ENCODE assay signal across 11 mouse cellular contexts in the genomic region with DNA sequence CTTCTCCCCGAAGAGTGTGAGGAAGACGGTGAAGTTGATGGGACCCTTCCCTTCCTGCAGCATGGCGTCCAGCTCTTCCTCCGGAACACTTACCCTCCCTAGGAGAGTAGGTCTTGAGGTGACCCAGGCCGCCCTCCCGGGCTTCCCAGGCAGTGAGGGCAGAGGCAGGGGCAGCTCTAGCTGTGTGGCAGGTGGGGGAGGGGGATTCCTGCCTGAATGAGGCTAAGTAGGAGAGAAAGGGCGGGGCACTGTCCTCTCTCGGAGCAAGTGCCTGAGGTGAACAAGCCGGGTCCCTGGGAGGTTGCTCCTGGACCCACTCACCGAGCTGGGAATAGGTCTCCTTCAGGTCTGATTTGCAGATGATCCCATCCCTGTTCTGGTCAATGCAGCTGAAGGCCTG. TPM values are rescaled to one million over a fixed set of nuclear protein-coding genes. Genes with fewer than 3 reads are reported as not detected.
DNase-seq lines count a peak whose midpoint lies in the region; ATAC-seq and TF ChIP-seq lines count a peak whose summit lies in the region.
"Had no signal": no experiment of that assay in that cellular context is flagged by ENCODE, and none has a peak within 500 bp of the region (broad histone marks: within the 10 kb centered on the region; RNA-seq: fewer than 3 reads in every experiment).

No protein-coding gene starts in this region.

- intact Hi-C loops in heart, postnatal 14 days (cut with DNase I): no loop called here

- no peak for TF ChIP-seq EP300 in liver, embryonic 14.5 days (IDR thresholded peaks at IDR 0.05; ENCODE audit: low read depth)

- H3K36me3 ChIP-seq in heart, embryonic 13.5 days: peaks cover 6% of the 10 kb centered on the region; the same call in 1 of the 2 replicates
- H3K36me3 ChIP-seq in lung, embryonic 15.5 days: no peaks in the 10 kb centered on the region
- H3K36me3 ChIP-seq in liver, embryonic 14.5 days (replicated peaks; ENCODE audit: control insufficient read depth, insufficient read depth, low read depth): no peaks in the 10 kb centered on the region

- H3K9me3 ChIP-seq in heart, embryonic 13.5 days: no peaks in the 10 kb centered on the region
- H3K9me3 ChIP-seq in lung, embryonic 15.5 days: no peaks in the 10 kb centered on the region
- no peaks in the 10 kb centered on the region for H3K9me3 ChIP-seq in liver, embryonic 14.5 days (ENCODE audit: control insufficient read depth, low read length)

- H3K4me2 ChIP-seq in heart, embryonic 13.5 days: peak overlapping the region; percentile 71
- H3K4me2 ChIP-seq in lung, embryonic 15.5 days: peak overlapping the region; percentile 42
- peak overlapping the region; percentile 36 for H3K4me2 ChIP-seq in liver, embryonic 14.5 days (ENCODE audit: low read depth)

- H3K9ac ChIP-seq in heart, embryonic 13.5 days: peak overlapping the region; percentile 90
- no peak overlapping the region for H3K9ac ChIP-seq in lung, embryonic 15.5 days
- H3K9ac ChIP-seq in liver, embryonic 14.5 days (replicated peaks): no peak overlapping the region; the same call in 1 of the 2 replicates

- H3K4me1 ChIP-seq in heart, embryonic 13.5 days: peaks cover 91% of the 10 kb centered on the region
- peaks cover 27% of the 10 kb centered on the region for H3K4me1 ChIP-seq in lung, embryonic 15.5 days
- peaks cover 15 to 31% of the 10 kb centered on the region in 2 experiments for H3K4me1 ChIP-seq in liver, embryonic 14.5 days (replicated peaks; ENCODE audit: control insufficient read depth in 2 of 2, insufficient read depth in 2 of 2, low read length in 1 of 2)

- no peak for TF ChIP-seq CTCF in liver, embryonic 14.5 days (IDR thresholded peaks at IDR 0.05; ENCODE audit: low read depth)

- DNase-seq in heart, postnatal 14 days: no peak
- DNase-seq in lung, postnatal 25 days (ENCODE audit: low spot score): no peak
- DNase-seq in ZHBTc4 (ENCODE audit: low read depth, low spot score): peak; percentile 54
- no peak for DNase-seq in liver, embryonic 14.5 days (ENCODE audit: low read depth in 3 of 3, low spot score in 3 of 3)
- DNase-seq in urinary bladder, postnatal 25 days (ENCODE audit: low spot score): no peak
- no peak for DNase-seq in urinary bladder, adult 2 months (ENCODE audit: low spot score)
- DNase-seq: cerebellum, postnatal 14 days had no signal

- H3K4me3 ChIP-seq in heart, embryonic 13.5 days: peak overlapping the region; percentile 57
- H3K4me3 ChIP-seq in lung, embryonic 15.5 days: no peak overlapping the region
- H3K4me3 ChIP-seq in liver, embryonic 14.5 days (ENCODE audit: insufficient read depth in 1 of 2, low read depth in 2 of 2, low read length in 2 of 2): no peak overlapping the region
- H3K4me3 ChIP-seq: erythroblast, embryonic 14.5 days had no signal

- ATAC-seq in heart, embryonic 13.5 days (ENCODE audit: extremely low read depth, insufficient number of reproducible peaks, low FRiP score, low TSS enrichment): no peak
- ATAC-seq in lung, embryonic 15.5 days (ENCODE audit: borderline replicate concordance, extremely low read depth, low FRiP score, low TSS enrichment): no peak
- no peak for ATAC-seq in liver, embryonic 14.5 days (ENCODE audit: insufficient read depth)

- 9% methylated on average over 10 of the region's 10 CpGs for WGBS in heart, embryonic 13.5 days
- WGBS in lung, embryonic 15.5 days: 20% methylated on average over 10 of the region's 10 CpGs
- WGBS in liver, embryonic 14.5 days (ENCODE audit: insufficient replicate concordance): 10% methylated on average over 10 of the region's 10 CpGs

- H3K27ac ChIP-seq in heart, embryonic 13.5 days (replicated peaks): peak overlapping the region; percentile 97
- H3K27ac ChIP-seq in lung, embryonic 15.5 days: no peak overlapping the region
- H3K27ac ChIP-seq in liver, embryonic 14.5 days: no peak overlapping the region

- H3K27me3 ChIP-seq in heart, embryonic 13.5 days (replicated peaks): peaks cover 25% of the 10 kb centered on the region
- peaks cover 7% of the 10 kb centered on the region; the same call in 1 of the 2 replicates for H3K27me3 ChIP-seq in lung, embryonic 15.5 days
- peaks cover 51% of the 10 kb centered on the region for H3K27me3 ChIP-seq in liver, embryonic 14.5 days (ENCODE audit: control insufficient read depth, insufficient read depth, low read length)

RNA-seq across cellular contexts. Expression of a gene that starts 0.7 kb away (rescaled TPM):
- 4,508 and 5,229 TPM in 2 replicates for polyA plus RNA-seq in heart, embryonic 13.5 days (2015; fragmentation: Nextera tagmentation; extraction: Ambion mirVana)
- total RNA-seq in heart, postnatal 14 days (2021): 100 to 1,000 TPM; 304 to 849 TPM
- polyA plus RNA-seq in lung, embryonic 15.5 days (2015; fragmentation: Nextera tagmentation; extraction: Ambion mirVana): 273 and 720 TPM in 2 replicates
- 3.2 and 4.6 TPM in 2 replicates for polyA plus RNA-seq in liver, embryonic 14.5 days (2012; rRNA removed)
- polyA plus RNA-seq in liver, embryonic 14.5 days (2014; fragmentation: Nextera tagmentation; extraction: Ambion mirVana): 6.6 and 7.5 TPM in 2 replicates
- 1.4 and 3.7 TPM in 2 replicates for polyA plus RNA-seq in urinary bladder, adult 2 months (2012; rRNA removed)
- total RNA-seq: layer of hippocampus, adult 8-10 months had no signal

RNA-seq across cellular contexts. Expression of a gene that starts 19.7 kb away (rescaled TPM):
- 109 and 127 TPM in 2 replicates for polyA plus RNA-seq in heart, embryonic 13.5 days (2015; fragmentation: Nextera tagmentation; extraction: Ambion mirVana)
- total RNA-seq in heart, postnatal 14 days (2021): 10 to 100 TPM; 31.0 to 33.0 TPM
- polyA plus RNA-seq in lung, embryonic 15.5 days (2015; fragmentation: Nextera tagmentation; extraction: Ambion mirVana): 149 and 160 TPM in 2 replicates
- polyA plus RNA-seq in liver, embryonic 14.5 days (2012; rRNA removed): 45.0 and 58.7 TPM in 2 replicates
- 54.8 and 56.5 TPM in 2 replicates for polyA plus RNA-seq in liver, embryonic 14.5 days (2014; fragmentation: Nextera tagmentation; extraction: Ambion mirVana)
- 36.4 and 43.2 TPM in 2 replicates for polyA plus RNA-seq in urinary bladder, adult 2 months (2012; rRNA removed)

RNA-seq across cellular contexts. Expression of a gene that starts 36.1 kb away (rescaled TPM):
- 32.3 and 36.1 TPM in 2 replicates for polyA plus RNA-seq in heart, embryonic 13.5 days (2015; fragmentation: Nextera tagmentation; extraction: Ambion mirVana)
- 10 to 100 TPM; 27.1 to 32.5 TPM for total RNA-seq in heart, postnatal 14 days (2021)
- polyA plus RNA-seq in lung, embryonic 15.5 days (2015; fragmentation: Nextera tagmentation; extraction: Ambion mirVana): 31.3 and 37.6 TPM in 2 replicates
- polyA plus RNA-seq in liver, embryonic 14.5 days (2012; rRNA removed): 3.0 and 3.3 TPM in 2 replicates
- 4.2 and 4.5 TPM in 2 replicates for polyA plus RNA-seq in liver, embryonic 14.5 days (2014; fragmentation: Nextera tagmentation; extraction: Ambion mirVana)
- polyA plus RNA-seq in urinary bladder, adult 2 months (2012; rRNA removed): 110 and 160 TPM in 2 replicates

RNA-seq across cellular contexts. Expression of a gene that starts 52.0 kb away (rescaled TPM):
- polyA plus RNA-seq in heart, embryonic 13.5 days (2015; fragmentation: Nextera tagmentation; extraction: Ambion mirVana): 1.2 and 1.5 TPM in 2 replicates
- total RNA-seq in heart, postnatal 14 days (2021): 1 to 10 TPM; 4.6 to 6.6 TPM
- 1.7 and 1.9 TPM in 2 replicates for polyA plus RNA-seq in lung, embryonic 15.5 days (2015; fragmentation: Nextera tagmentation; extraction: Ambion mirVana)
- polyA plus RNA-seq in liver, embryonic 14.5 days (2012; rRNA removed): 0.04 and 0.15 TPM in 2 replicates
- polyA plus RNA-seq in liver, embryonic 14.5 days (2014; fragmentation: Nextera tagmentation; extraction: Ambion mirVana): 0.08 and 0.20 TPM in 2 replicates
- 0.03 and 0.08 TPM in 2 replicates for polyA plus RNA-seq in urinary bladder, adult 2 months (2012; rRNA removed)
- polyA plus RNA-seq: erythroblast, embryonic 14.5 days had no signal

RNA-seq across cellular contexts. Expression of a gene that starts 57.7 kb away (rescaled TPM):
- 39.1 and 41.1 TPM in 2 replicates for polyA plus RNA-seq in heart, embryonic 13.5 days (2015; fragmentation: Nextera tagmentation; extraction: Ambion mirVana)
- total RNA-seq in heart, postnatal 14 days (2021): 10 to 100 TPM; 72.2 to 75.4 TPM
- 58.6 and 61.4 TPM in 2 replicates for polyA plus RNA-seq in lung, embryonic 15.5 days (2015; fragmentation: Nextera tagmentation; extraction: Ambion mirVana)
- polyA plus RNA-seq in liver, embryonic 14.5 days (2012; rRNA removed): 14.9 and 18.7 TPM in 2 replicates
- 9.6 and 10.1 TPM in 2 replicates for polyA plus RNA-seq in liver, embryonic 14.5 days (2014; fragmentation: Nextera tagmentation; extraction: Ambion mirVana)
- polyA plus RNA-seq in urinary bladder, adult 2 months (2012; rRNA removed): 35.5 and 45.1 TPM in 2 replicates

Comparison
In these comparisons a context has a peak if more than half of its experiments do, and no peak if none do; other contexts are left out.
1. RNA of a gene that starts 0.7 kb away (polyA plus RNA-seq): 4,508 to 5,229 TPM in heart, embryonic 13.5 days and 273 to 720 TPM in lung, embryonic 15.5 days; 3.2 to 7.5 TPM in liver, embryonic 14.5 days and 1.4 to 3.7 TPM in urinary bladder, adult 2 months; every median in the first group is over 10 times any median in the second.
2. Peak in every context shown above with its lines, with median percentiles within 50 percentile points of each other: H3K4me2 ChIP-seq.